Mouse (Mus musculus) heart, postnatal 0 days (tissue): ENCODE measurements around the gene Sf3a1. TPM values are rescaled to one million over a fixed set of nuclear protein-coding genes. Genes with fewer than 3 reads are reported as not detected.
A peak's percentile ranks its signal among the peaks of the same experiment; 100 is the strongest.

ENCODE experiments used
- ATAC-seq: fragments of 200-750 bp; cut with Nextera tagmentation; 2 replicates; pipeline ENCODE4 v1.8.0; 2017; ENCODE audit warnings: low read depth, moderate number of reproducible peaks, moderate library complexity; ENCODE audit not compliant: insufficient read depth
- DNase-seq: peaks from one replicate; pipeline ENCODE4 v3.0.0-alpha.2; 2016; ENCODE audit warnings: low spot score
- H3K27ac ChIP-seq: fragments of 300-500 bp; sonication (generic); 2 replicates; pipeline ENCODE4 v1.5.1; 2014; ENCODE audit warnings: low read depth, mild to moderate bottlenecking
- H3K27me3 ChIP-seq: fragments of 300-500 bp; sonication (generic); 2 replicates; pipeline ENCODE4 v1.6.1; 2014; ENCODE audit warnings: low read length, mixed read lengths; ENCODE audit not compliant: control insufficient read depth, insufficient read depth
- H3K36me3 ChIP-seq: fragments of 300-500 bp; sonication (generic); replicated peaks from 2 replicates; pipeline ENCODE4 v1.6.1; 2014; ENCODE audit warnings: low read length, mixed read lengths; ENCODE audit not compliant: control insufficient read depth, insufficient read depth
- H3K4me1 ChIP-seq: fragments of 300-500 bp; sonication (generic); 2 replicates; pipeline ENCODE4 v1.6.1; 2014; ENCODE audit warnings: antibody characterized with exemption; ENCODE audit not compliant: control insufficient read depth, insufficient read depth
- H3K4me2 ChIP-seq: fragments of 300-500 bp; sonication (generic); 2 replicates; pipeline ENCODE4 v1.6.1; 2014; ENCODE audit warnings: low read depth, mild to moderate bottlenecking, low read length, moderate library complexity
- H3K4me3 ChIP-seq: fragments of 300-500 bp; sonication (generic); 2 replicates; pipeline ENCODE4 v1.5.1; 2014; ENCODE audit warnings: low read depth, low read length
- H3K9ac ChIP-seq: fragments of 300-500 bp; sonication (generic); replicated peaks from 2 replicates; pipeline ENCODE4 v1.6.1; 2014; ENCODE audit warnings: low read depth, low read length, mixed read lengths
- H3K9me3 ChIP-seq: fragments of 300-500 bp; sonication (generic); replicated peaks from 2 replicates; pipeline ENCODE4 v1.6.1; 2016; ENCODE audit warnings: low read length; ENCODE audit not compliant: control insufficient read depth
- CTCF ChIP-seq: IDR thresholded peaks from 2 replicates; pipeline ENCODE4 v1.5.1; 2016; ENCODE audit warnings: antibody characterized with exemption, control low read depth, low read depth
- EP300 ChIP-seq: IDR thresholded peaks from 2 replicates; pipeline ENCODE4 v1.6.1; 2016; ENCODE audit warnings: antibody characterized with exemption, low read depth
- WGBS: fragments of 180-500 bp; shearing (Covaris S2); extraction: QIAGEN DNeasy Blood & Tissue Kit; methylation state at CpG from one replicate; pipeline ENCODE4 v1.1.7; 2014; 5-methylcytosine and 5-hydroxymethylcytosine counted together
- polyA plus RNA-seq: library from polyadenylated mRNA; unstranded; fragments of >200 nt; fragmentation: Nextera tagmentation; extraction: Ambion mirVana; gene quantifications from 2 replicates; pipeline ENCODE4 v1.2.1, GENCODE M21; 2015
- total RNA-seq: library from RNA; depleted of rRNA; stranded (reverse); fragments of >200 nt; gene quantifications from 2 replicates; pipeline ENCODE4 v1.2.3, GENCODE M21; 2014; ENCODE audit warnings: low replicate concordance

The Sf3a1 gene
- total and polyA plus RNA-seq, 2 experiments from 2014 or later = 14.0 to 16.7 TPM

DNA sequence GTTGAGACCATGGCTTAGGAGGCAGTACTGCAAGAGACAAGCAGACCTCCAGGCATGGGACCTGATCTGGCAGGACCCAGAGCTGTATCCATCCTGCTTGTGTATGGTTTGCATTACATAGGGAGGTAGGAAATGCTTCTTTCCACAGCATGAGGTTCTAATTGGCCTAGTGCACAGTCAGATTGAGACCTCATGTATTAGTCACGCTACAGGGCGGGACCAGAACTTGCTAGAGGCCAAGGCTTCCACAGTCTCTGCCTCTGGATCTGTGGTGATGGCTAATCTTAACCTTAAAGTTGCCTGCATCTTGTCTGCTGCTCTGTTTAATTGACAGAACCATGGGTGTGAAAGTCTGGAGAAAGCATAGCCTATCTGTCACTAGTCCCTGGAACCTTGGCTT, 4.6 kb downstream of the Sf3a1 start:
- Histone ChIP-seq H3K4me3 (no peak overlapping the region), H3K27ac (no peak overlapping the region), H3K9ac (no peak overlapping the region), H3K4me1 (peaks cover 13% of the 10 kb centered on the region), H3K36me3 (peaks cover 85% of the 10 kb centered on the region), H3K4me2 (no peak overlapping the region), H3K27me3 (no peaks in the 10 kb centered on the region), H3K9me3 (no peaks in the 10 kb centered on the region)
- no peak for TF ChIP-seq EP300
- TF ChIP-seq CTCF = no peak
- WGBS = 83% methylated on average over 2 of the region's 2 CpGs
- DNase-seq = no peak
- no peak for ATAC-seq

DNA sequence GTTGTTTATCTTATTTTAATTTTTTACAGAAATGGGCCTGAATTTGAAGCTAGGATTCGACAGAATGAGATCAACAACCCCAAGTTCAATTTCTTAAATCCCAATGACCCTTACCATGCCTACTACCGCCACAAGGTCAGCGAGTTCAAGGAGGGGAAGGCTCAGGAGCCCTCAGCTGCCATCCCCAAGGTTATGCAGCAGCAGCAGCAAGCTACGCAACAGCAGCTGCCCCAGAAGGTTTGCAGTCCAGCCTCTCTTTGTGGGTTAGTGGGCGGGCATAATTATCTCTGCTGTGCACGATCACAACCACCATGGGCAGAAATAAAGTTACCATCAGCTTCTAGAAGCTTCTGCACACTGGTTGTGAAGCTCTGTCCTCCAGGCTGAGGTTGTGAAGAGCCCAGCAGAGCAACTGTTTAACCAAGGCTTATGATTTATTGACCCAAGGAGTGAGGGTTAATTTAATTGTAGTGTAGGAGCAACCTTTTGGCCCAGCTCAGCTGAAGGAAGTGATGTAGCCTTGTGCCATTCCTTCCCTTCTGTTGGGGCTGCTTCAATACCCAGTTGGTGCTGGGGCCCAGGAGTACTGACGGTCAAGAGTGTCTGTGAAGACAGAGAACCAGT, 6.4 kb downstream of the Sf3a1 start:
- H3K4me3 ChIP-seq = no peak overlapping the region
- 89% methylated on average over 7 of the region's 7 CpGs for WGBS
- H3K27me3 ChIP-seq = no peaks in the 10 kb centered on the region
- DNase-seq (no peak), ATAC-seq (no peak)
- no peaks in the 10 kb centered on the region for H3K9me3 ChIP-seq
- H3K9ac ChIP-seq = no peak overlapping the region
- H3K4me1 ChIP-seq = peaks cover 3% of the 10 kb centered on the region
- TF ChIP-seq EP300 = no peak
- H3K36me3 ChIP-seq = peaks cover 99% of the 10 kb centered on the region
- H3K27ac ChIP-seq = no peak overlapping the region
- H3K4me2 ChIP-seq = no peak overlapping the region

DNA sequence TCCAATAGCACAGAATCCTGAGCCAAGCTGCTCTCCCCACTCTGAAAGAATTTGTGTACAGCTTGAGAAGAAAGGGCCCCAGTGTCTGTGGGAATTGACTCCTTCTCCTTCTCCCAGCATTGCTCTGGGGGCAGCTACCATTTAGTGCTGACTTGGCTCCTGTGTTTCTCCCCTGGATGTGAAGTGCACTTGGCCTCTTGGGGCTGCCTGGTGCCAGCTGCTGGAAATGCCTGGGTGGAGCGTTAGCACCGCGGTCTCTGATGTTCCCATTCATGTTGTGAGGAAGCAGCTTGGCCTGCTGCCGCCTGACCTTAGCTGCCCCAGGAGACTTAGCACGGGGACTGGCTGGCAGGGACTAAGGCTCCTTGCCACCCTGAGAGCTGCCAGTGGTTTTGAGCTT, 14.4 kb downstream of the Sf3a1 start:
- peaks cover 4% of the 10 kb centered on the region; the same call in 1 of the 2 replicates for H3K4me1 ChIP-seq
- no peak overlapping the region for H3K4me2 ChIP-seq
- no peak overlapping the region for H3K9ac ChIP-seq
- TF ChIP-seq EP300 (no peak), CTCF (no peak)
- H3K27ac ChIP-seq = no peak overlapping the region
- WGBS = 62% methylated on average over 5 of the region's 5 CpGs
- no peaks in the 10 kb centered on the region for H3K27me3 ChIP-seq
- H3K9me3 ChIP-seq = no peaks in the 10 kb centered on the region
- no peak overlapping the region for H3K4me3 ChIP-seq
- peaks cover 100% of the 10 kb centered on the region for H3K36me3 ChIP-seq
- ATAC-seq (0 out of 2 replicates have a peak, but pooled peaks have one; percentile 13), DNase-seq (no peak)

DNA sequence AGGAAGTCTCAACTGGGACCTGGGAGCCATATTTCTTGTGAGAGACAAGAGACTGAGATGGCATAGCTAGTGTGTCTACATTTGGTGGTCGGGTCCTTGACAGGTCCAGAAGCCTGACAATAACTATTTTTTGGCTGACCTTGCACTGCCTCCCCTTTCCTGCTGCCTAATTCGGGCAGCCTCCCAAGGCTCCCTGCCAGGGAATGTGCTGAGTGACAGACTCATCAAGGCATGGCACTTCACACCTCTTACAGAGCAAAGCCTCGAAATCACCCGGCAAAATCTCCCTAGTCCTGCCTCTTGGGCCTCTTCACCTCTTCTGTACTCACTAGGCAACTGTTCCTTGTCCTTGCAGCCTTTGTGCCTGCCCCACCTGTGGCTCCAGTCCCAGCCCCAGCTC, 17.6 kb downstream of the Sf3a1 start:
- Histone ChIP-seq H3K27me3 (no peaks in the 10 kb centered on the region), H3K4me1 (peaks cover 4% of the 10 kb centered on the region; the same call in 1 of the 2 replicates), H3K4me2 (no peak overlapping the region), H3K9ac (no peak overlapping the region), H3K36me3 (peaks cover 96% of the 10 kb centered on the region), H3K27ac (peak overlapping the region; percentile 61), H3K4me3 (no peak overlapping the region), H3K9me3 (no peaks in the 10 kb centered on the region)
- WGBS = 22% methylated on average over 4 of the region's 4 CpGs
- DNase-seq (peak; percentile 52), ATAC-seq (peak; percentile 79)
- TF ChIP-seq CTCF (no peak), EP300 (no peak)

DNA sequence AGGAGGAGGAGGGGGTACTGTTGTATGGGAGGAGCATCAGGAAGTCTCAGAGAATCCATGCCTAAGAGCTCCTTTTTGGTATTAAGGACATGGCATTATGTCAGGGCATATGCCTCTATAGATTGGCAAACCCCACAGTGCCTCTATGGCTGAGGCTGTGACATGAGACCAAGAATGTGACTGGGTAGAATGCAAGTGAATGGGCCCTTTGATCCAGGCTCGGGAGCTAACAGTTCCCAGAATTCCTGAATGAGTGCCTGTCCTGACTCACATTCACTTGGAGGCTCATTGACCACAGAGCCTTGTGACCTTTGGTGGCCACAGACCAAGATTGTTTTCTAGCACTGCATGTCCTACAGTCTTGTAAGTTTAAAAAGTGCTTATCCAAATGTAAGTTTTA, 21.9 kb downstream of the Sf3a1 start:
- no peak overlapping the region for H3K27ac ChIP-seq
- no peak overlapping the region for H3K9ac ChIP-seq
- 25% methylated on average over 1 of the region's 1 CpGs for WGBS
- H3K4me3 ChIP-seq = no peak overlapping the region
- no peak overlapping the region for H3K4me2 ChIP-seq
- H3K9me3 ChIP-seq = no peaks in the 10 kb centered on the region
- no peak for ATAC-seq
- TF ChIP-seq CTCF = no peak
- no peak for TF ChIP-seq EP300
- no peaks in the 10 kb centered on the region for H3K27me3 ChIP-seq
- DNase-seq = no peak
- peaks cover 7% of the 10 kb centered on the region; the same call in 1 of the 2 replicates for H3K4me1 ChIP-seq
- peaks cover 58% of the 10 kb centered on the region for H3K36me3 ChIP-seq

DNA sequence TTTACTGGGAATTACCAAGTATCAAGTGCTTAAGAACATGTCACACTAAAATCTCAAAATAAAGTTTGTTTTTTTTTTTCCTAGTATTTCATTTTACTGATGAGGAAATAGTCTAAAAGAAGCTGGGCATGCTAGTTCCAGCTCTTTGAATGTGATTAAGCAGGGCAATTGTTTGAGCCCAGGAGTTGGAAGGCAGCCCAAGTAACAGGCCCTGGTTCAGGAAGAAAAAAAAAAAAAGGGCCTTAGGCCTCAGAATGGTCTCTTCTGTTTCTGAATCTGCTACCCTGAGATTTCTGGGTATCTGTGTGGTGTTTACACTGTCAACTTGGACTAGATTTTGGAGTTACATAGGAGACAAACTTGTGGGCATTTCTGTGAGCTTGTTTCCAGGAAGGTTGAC, 23.4 kb downstream of the Sf3a1 start:
- peak overlapping the region; percentile 30; the same call in 1 of the 2 replicates for H3K27ac ChIP-seq
- no peak overlapping the region for H3K4me2 ChIP-seq
- no peak overlapping the region for H3K9ac ChIP-seq
- H3K9me3 ChIP-seq = no peaks in the 10 kb centered on the region
- no peak overlapping the region for H3K4me3 ChIP-seq
- no peaks in the 10 kb centered on the region for H3K27me3 ChIP-seq
- DNase-seq (no peak), ATAC-seq (no peak)
- peaks cover 43% of the 10 kb centered on the region for H3K36me3 ChIP-seq
- TF ChIP-seq EP300 = no peak
- TF ChIP-seq CTCF = no peak
- peaks cover 13% of the 10 kb centered on the region for H3K4me1 ChIP-seq
